Mouse (Mus musculus) liver, embryonic 14.5 days (tissue): ENCODE measurements around the gene Atp1b2. TPM values are rescaled to one million over a fixed set of nuclear protein-coding genes. Genes with fewer than 3 reads are reported as not detected.
A peak's percentile ranks its signal among the peaks of the same experiment; 100 is the strongest.

Experiments
- ATAC-seq: fragments of 200-750 bp; cut with Nextera tagmentation; 2 replicates; pipeline ENCODE4 v1.8.0; 2017; ENCODE audit warnings: moderate number of reproducible peaks, mild to moderate bottlenecking, moderate library complexity; ENCODE audit not compliant: insufficient read depth
- DNase-seq, 3 experiments: peaks; one replicate each; pipeline ENCODE4 v3.0.0-alpha.2; 2012 to 2013; ENCODE audit warnings: low read depth in 3 of 3, low spot score in 3 of 3
- H3K27ac ChIP-seq: fragments of 300-500 bp; sonication (generic); 2 replicates; pipeline ENCODE4 v1.5.1; 2014; ENCODE audit warnings: moderate library complexity, mild to moderate bottlenecking, control low read depth, inconsistent platforms
- H3K27me3 ChIP-seq: fragments of 300-500 bp; sonication (generic); 2 replicates; pipeline ENCODE4 v1.6.1; 2014; ENCODE audit warnings: mild to moderate bottlenecking, low read length, moderate library complexity; ENCODE audit not compliant: control insufficient read depth, insufficient read depth
- H3K36me3 ChIP-seq: fragments of 300-500 bp; sonication (generic); replicated peaks from 2 replicates; pipeline ENCODE4 v1.6.1; 2014; ENCODE audit warnings: low read depth; ENCODE audit not compliant: control insufficient read depth, insufficient read depth
- H3K4me1 ChIP-seq, 2 experiments: fragments of 200-500 bp in 1 of 2; fragments of 300-500 bp in 1 of 2; sonication (generic) in 1 of 2; replicated peaks; 2 replicates each; pipeline ENCODE4 v1.6.1; 2012 to 2014; ENCODE audit warnings: antibody characterized with exemption in 1 of 2, inconsistent platforms in 1 of 2, low read length in 1 of 2; ENCODE audit not compliant: control insufficient read depth in 2 of 2, insufficient read depth in 2 of 2
- H3K4me2 ChIP-seq: fragments of 300-500 bp; sonication (generic); 2 replicates; pipeline ENCODE4 v1.6.1; 2014; ENCODE audit warnings: low read depth, mild to moderate bottlenecking, control low read depth, moderate library complexity
- H3K4me3 ChIP-seq, 2 experiments: fragments of 200-500 bp in 1 of 2; fragments of 300-500 bp in 1 of 2; sonication (generic) in 1 of 2; 2 replicates each; pipeline ENCODE4 v1.5.1; 2012 to 2014; ENCODE audit warnings: low read depth in 2 of 2, low read length in 2 of 2, mild to moderate bottlenecking in 2 of 2, control low read depth in 1 of 2, inconsistent platforms in 1 of 2, moderate library complexity in 1 of 2; ENCODE audit not compliant: insufficient read depth in 1 of 2
- H3K9ac ChIP-seq: fragments of 300-500 bp; sonication (generic); replicated peaks from 2 replicates; pipeline ENCODE4 v1.6.1; 2014; ENCODE audit warnings: mild to moderate bottlenecking, control low read depth, moderate library complexity
- H3K9me3 ChIP-seq: fragments of 300-500 bp; sonication (generic); 2 replicates; pipeline ENCODE4 v1.6.1; 2016; ENCODE audit warnings: low read length, mixed read lengths; ENCODE audit not compliant: control insufficient read depth
- CTCF ChIP-seq: IDR thresholded peaks from 2 replicates; pipeline ENCODE4 v1.5.1; 2016; ENCODE audit warnings: antibody characterized with exemption, low read depth, control low read depth
- EP300 ChIP-seq: IDR thresholded peaks from 2 replicates; pipeline ENCODE4 v1.6.1; 2016; ENCODE audit warnings: antibody characterized with exemption, low read depth
- WGBS: fragments of 180-500 bp; shearing (Covaris S2); extraction: QIAGEN DNeasy Blood & Tissue Kit; methylation state at CpG from one replicate; pipeline ENCODE4 v1.1.7; 2014; ENCODE audit not compliant: insufficient replicate concordance; 5-methylcytosine and 5-hydroxymethylcytosine counted together
- polyA plus RNA-seq, 2 experiments: library from polyadenylated mRNA; depleted of rRNA in 1 of 2; stranded (reverse) in 1 of 2; unstranded in 1 of 2; fragments of >200 nt; fragmentation: Nextera tagmentation in 1 of 2; extraction: Ambion mirVana in 1 of 2; gene quantifications; 2 replicates each; pipeline versions ENCODE4 v1.2.1 to v1.2.3; 2012 to 2014

Gene Atp1b2
- polyA plus RNA-seq, 2 experiments = 20.6 to 21.3 TPM

GRCm38 (mm10) chr11:69608525-69608924 lies 2.8 kb upstream of the Atp1b2 start:
- no peak for TF ChIP-seq CTCF
- TF ChIP-seq EP300 = no peak
- no peaks in the 10 kb centered on the region for H3K9me3 ChIP-seq
- no peaks in the 10 kb centered on the region for H3K36me3 ChIP-seq
- peaks cover 34 to 41% of the 10 kb centered on the region in 2 experiments for H3K4me1 ChIP-seq
- ATAC-seq = peak; percentile 27; the same call in 1 of the 2 replicates
- DNase-seq = no peak
- no peaks in the 10 kb centered on the region for H3K27me3 ChIP-seq
- peak overlapping the region; percentile 35; the same call in 1 of the 2 replicates for H3K9ac ChIP-seq
- peak overlapping the region; percentile 73 for H3K27ac ChIP-seq
- 26% methylated on average over 3 of the region's 3 CpGs for WGBS
- no peak overlapping the region for H3K4me3 ChIP-seq
- H3K4me2 ChIP-seq = no peak overlapping the region; the same call in 1 of the 2 replicates

GRCm38 (mm10) chr11:69606832-69607231 lies 1.1 kb upstream of the Atp1b2 start:
- Histone ChIP-seq H3K4me2 (no peak overlapping the region; the same call in 1 of the 2 replicates), H3K4me1 (peaks cover 39 to 58% of the 10 kb centered on the region in 2 experiments), H3K27ac (no peak overlapping the region), H3K9me3 (no peaks in the 10 kb centered on the region), H3K9ac (no peak overlapping the region), H3K4me3 (no peak overlapping the region), H3K36me3 (no peaks in the 10 kb centered on the region), H3K27me3 (no peaks in the 10 kb centered on the region)
- DNase-seq (no peak), ATAC-seq (no peak)
- 62% methylated on average over 2 of the region's 2 CpGs for WGBS
- no peak for TF ChIP-seq CTCF

- H3K27ac ChIP-seq = peak overlapping the region; percentile 83
- TF ChIP-seq CTCF = no peak
- TF ChIP-seq EP300 = no peak
- DNase-seq (no peak), ATAC-seq (no peak)
- no peaks in the 10 kb centered on the region for H3K27me3 ChIP-seq
- H3K4me2 ChIP-seq = peak overlapping the region; percentile 98
- H3K4me3 ChIP-seq = peak overlapping the region; percentile 52 to 69
- WGBS = 62% methylated on average over 2 of the region's 2 CpGs
- no peaks in the 10 kb centered on the region for H3K36me3 ChIP-seq
- peaks cover 42 to 62% of the 10 kb centered on the region in 2 experiments for H3K4me1 ChIP-seq
- no peaks in the 10 kb centered on the region for H3K9me3 ChIP-seq
- H3K9ac ChIP-seq = peak overlapping the region; percentile 77
Observed at GRCm38 (mm10) chr11:69606491-69606795, 701 bp upstream of the Atp1b2 start.

GRCm38 (mm10) chr11:69604795-69605664 lies 712 bp downstream of the Atp1b2 start:
- peak; percentile 21 for ATAC-seq

GRCm38 (mm10) chr11:69604347-69604746 lies 1.4 kb downstream of the Atp1b2 start:
- 51% methylated on average over 3 of the region's 3 CpGs for WGBS
- H3K4me1 ChIP-seq = peaks cover 53 to 75% of the 10 kb centered on the region in 2 experiments
- ATAC-seq = no peak
- TF ChIP-seq CTCF = no peak
- no peak for TF ChIP-seq EP300
- no peak for DNase-seq
- peak overlapping the region; percentile 98 for H3K4me2 ChIP-seq
- peaks cover 9% of the 10 kb centered on the region for H3K36me3 ChIP-seq
- no peaks in the 10 kb centered on the region for H3K9me3 ChIP-seq
- peak overlapping the region; percentile 69 to 71 for H3K4me3 ChIP-seq
- H3K27ac ChIP-seq = peak overlapping the region; percentile 83
- H3K9ac ChIP-seq = peak overlapping the region; percentile 86
- H3K27me3 ChIP-seq = no peaks in the 10 kb centered on the region

More at GRCm38 (mm10) chr11:69604795-69605664, 712 bp downstream of the Atp1b2 start:
- Histone ChIP-seq H3K27me3 (no peaks in the 10 kb centered on the region), H3K9ac (peak overlapping the region; percentile 86), H3K9me3 (no peaks in the 10 kb centered on the region), H3K4me2 (peak overlapping the region; percentile 98), H3K36me3 (peaks cover 9% of the 10 kb centered on the region), H3K27ac (peak overlapping the region; percentile 83), H3K4me1 (peaks cover 53 to 71% of the 10 kb centered on the region in 2 experiments), H3K4me3 (peak overlapping the region; percentile 69 to 71)
- TF ChIP-seq CTCF = no peak
- TF ChIP-seq EP300 = no peak
- under 1% methylated on average over 68 of the region's 73 CpGs for WGBS
- no peak for DNase-seq
